8 mouse cellular contexts compared by ENCODE assay signal in the genomic region with DNA sequence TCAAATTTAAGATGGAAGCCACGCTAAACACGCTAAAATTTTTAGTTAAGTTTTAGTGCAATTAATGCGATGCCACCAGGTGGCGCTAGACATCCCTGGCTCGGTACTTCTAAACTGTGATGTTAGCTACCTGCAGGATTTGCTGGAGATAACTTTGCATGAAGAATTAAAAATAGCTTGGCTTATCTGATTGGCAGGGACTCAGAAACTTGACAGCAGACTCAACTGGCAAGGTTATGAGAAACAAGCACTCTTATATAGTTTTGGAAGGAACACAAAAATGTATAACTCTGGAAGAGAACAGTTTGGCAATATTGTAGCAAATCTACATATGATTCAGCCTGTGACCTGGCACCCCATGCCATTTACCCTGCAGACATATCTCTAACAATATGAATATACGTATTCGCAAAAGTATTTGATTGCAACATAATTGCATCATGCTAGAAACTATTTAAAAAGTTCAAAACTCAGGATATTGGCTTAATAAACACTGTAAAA. TPM values are rescaled to one million over a fixed set of nuclear protein-coding genes. Genes with fewer than 3 reads are reported as not detected.
DNase-seq lines count a peak whose midpoint lies in the region; ATAC-seq lines count a peak whose summit lies in the region.

No protein-coding gene starts in this region.

- H3K4me3 ChIP-seq in neural tube, embryonic 15.5 days (replicated peaks) = no peak overlapping the region

- no peak for ATAC-seq in neural tube, embryonic 15.5 days (ENCODE audit: low FRiP score)
- ATAC-seq in megakaryocyte-erythroid progenitor cell, adult 5-6 weeks (replicated peaks; ENCODE audit: low FRiP score, low TSS enrichment, poor library complexity, severe bottlenecking) = peak; percentile 59; the same call in 1 of the 2 replicates

- no peaks in the 10 kb centered on the region for H3K9me3 ChIP-seq in neural tube, embryonic 15.5 days (replicated peaks)

- H3K9ac ChIP-seq in neural tube, embryonic 15.5 days (replicated peaks) = no peak overlapping the region

- no peaks in the 10 kb centered on the region for H3K36me3 ChIP-seq in neural tube, embryonic 15.5 days

- DNase-seq in neural tube, embryonic 10.5 days (ENCODE audit: extremely low spot score, low spot score) = peak; percentile 60
- peak; percentile 12 for DNase-seq in adrenal gland, adult 8-10 months
- DNase-seq in embryo, embryonic 9.5 days (ENCODE audit: extremely low spot score) = peak; percentile 42
- peak; percentile 57 to 77 for DNase-seq in heart, postnatal 14 days
- peak; percentile 14 to 17 for DNase-seq in layer of hippocampus, postnatal 36 days
- peak; percentile 75 for DNase-seq in testis, postnatal 10 days (ENCODE audit: low spot score)

- no peak overlapping the region for H3K4me2 ChIP-seq in neural tube, embryonic 15.5 days

- no peaks in the 10 kb centered on the region for H3K27me3 ChIP-seq in neural tube, embryonic 15.5 days (replicated peaks)

- intact Hi-C loops in heart, postnatal 14 days (cut with DNase I) = loop anchor here (2.0 kb wide), 1 partner anchor 34 kb away; the partner anchor contains the start of gene F11r

- no peak overlapping the region for H3K27ac ChIP-seq in neural tube, embryonic 15.5 days (replicated peaks)

- 35% methylated on average over 7 of the region's 7 CpGs for WGBS in neural tube, embryonic 15.5 days

- H3K4me1 ChIP-seq in neural tube, embryonic 15.5 days = no peaks in the 10 kb centered on the region

RNA-seq across cellular contexts. Expression of gene Alyref2, which starts 32.9 kb away (rescaled TPM):
- 30.6 and 34.7 TPM in 2 replicates for polyA plus RNA-seq in neural tube, embryonic 15.5 days (2015; fragmentation: Nextera tagmentation; extraction: Ambion mirVana)
- 1 to 10 TPM; 6.0 to 9.4 (median 7.0) TPM for total RNA-seq in adrenal gland, adult 8-10 months (2022)
- 1 to 10 TPM; 2.8 to 3.2 TPM for total RNA-seq in heart, postnatal 14 days (2021)
- 1 to 10 TPM; 6.8 to 7.1 TPM for total RNA-seq in layer of hippocampus, postnatal 36 days (2021)
- total RNA-seq in megakaryocyte-erythroid progenitor cell, adult 5-6 weeks (2014; fragmentation: Nextera tagmentation) = 5.5 and 10.9 TPM in 2 replicates
- total RNA-seq in megakaryocyte-erythroid progenitor cell, adult 5-6 weeks (2017) = 3.5 and 5.3 TPM in 2 replicates

RNA-seq across cellular contexts. Expression of gene F11r, which starts 33.1 kb away (rescaled TPM):
- 11.8 and 27.5 TPM in 2 replicates for polyA plus RNA-seq in neural tube, embryonic 15.5 days (2015; fragmentation: Nextera tagmentation; extraction: Ambion mirVana)
- total RNA-seq in adrenal gland, adult 8-10 months (2022) = 10 to 100 TPM; 26.4 to 53.3 (median 39.5) TPM
- 10 to 100 TPM; 46.3 to 48.9 TPM for total RNA-seq in heart, postnatal 14 days (2021)
- 1 to 10 TPM; 5.0 to 6.6 TPM for total RNA-seq in layer of hippocampus, postnatal 36 days (2021)
- total RNA-seq in megakaryocyte-erythroid progenitor cell, adult 5-6 weeks (2014; fragmentation: Nextera tagmentation) = not detected in 2 replicates
- total RNA-seq in megakaryocyte-erythroid progenitor cell, adult 5-6 weeks (2017) = 0.38 and 2.3 TPM in 2 replicates

RNA-seq across cellular contexts. Expression of gene Tstd1, which starts 51.7 kb away (rescaled TPM):
- polyA plus RNA-seq in neural tube, embryonic 15.5 days (2015; fragmentation: Nextera tagmentation; extraction: Ambion mirVana) = 4.9 and 6.2 TPM in 2 replicates
- 1 to 10 TPM; 1.7 to 8.1 (median 5.3) TPM for total RNA-seq in adrenal gland, adult 8-10 months (2022)
- 1 to 10 TPM; 2.2 to 2.5 TPM for total RNA-seq in heart, postnatal 14 days (2021)
- total RNA-seq in layer of hippocampus, postnatal 36 days (2021) = 1 to 10 TPM; 4.1 to 5.9 TPM
- not detected in 2 replicates for total RNA-seq in megakaryocyte-erythroid progenitor cell, adult 5-6 weeks (2014; fragmentation: Nextera tagmentation)
- 1.1 TPM in 1 of 2 replicates, not detected in the other for total RNA-seq in megakaryocyte-erythroid progenitor cell, adult 5-6 weeks (2017)

RNA-seq across cellular contexts. Expression of gene Usf1, which starts 59.3 kb away (rescaled TPM):
- 131 and 149 TPM in 2 replicates for polyA plus RNA-seq in neural tube, embryonic 15.5 days (2015; fragmentation: Nextera tagmentation; extraction: Ambion mirVana)
- total RNA-seq in adrenal gland, adult 8-10 months (2022) = 10 to 100 TPM; 61.4 to 94.4 (median 75.4) TPM
- total RNA-seq in heart, postnatal 14 days (2021) = 10 to 100 TPM; 42.3 to 46.1 TPM
- 100 to 1,000 TPM; 114 to 132 TPM for total RNA-seq in layer of hippocampus, postnatal 36 days (2021)
- 24.1 and 32.0 TPM in 2 replicates for total RNA-seq in megakaryocyte-erythroid progenitor cell, adult 5-6 weeks (2014; fragmentation: Nextera tagmentation)
- 46.2 and 60.5 TPM in 2 replicates for total RNA-seq in megakaryocyte-erythroid progenitor cell, adult 5-6 weeks (2017)

Comparison
In these comparisons a context has a peak if more than half of its experiments do, and no peak if none do; other contexts are left out.
1. DNase-seq: peak in every context shown above with its lines; median percentile 75 in testis, postnatal 10 days; 67 in heart, postnatal 14 days; 60 in neural tube, embryonic 10.5 days; 42 in embryo, embryonic 9.5 days; 16 in layer of hippocampus, postnatal 36 days; 12 in adrenal gland, adult 8-10 months.